Mouse (Mus musculus): Measurements from ENCODE around the gene Rbfox1. TPM values are rescaled to one million over a fixed set of nuclear protein-coding genes. Genes with fewer than 3 reads are reported as not detected.

Rbfox1 gene
- polyA plus RNA-seq, 1 experiment from 2014 or later, result 4.5 TPM

- no peaks in the 10 kb centered on the region for H3K9me3 ChIP-seq (replicated peaks; ENCODE audit: control insufficient read depth, low read length)
- 72% methylated on average over 4 of the region's 4 CpGs for whole genome bisulfite sequencing
- no peak overlapping the region for H3K4me2 ChIP-seq (ENCODE audit: low read depth, low read length)
- no peak overlapping the region for H3K9ac ChIP-seq (ENCODE audit: low read length)
- no peak overlapping the region for H3K27ac ChIP-seq (ENCODE audit: low read length)
- H3K36me3 ChIP-seq (ENCODE audit: control insufficient read depth, insufficient read depth, low read length), result no peaks in the 10 kb centered on the region
- no peak for ATAC-seq (ENCODE audit: insufficient read depth, low FRiP score)
- no peak overlapping the region for H3K4me3 ChIP-seq (replicated peaks; ENCODE audit: low read length)
- no peaks in the 10 kb centered on the region for H3K4me1 ChIP-seq (ENCODE audit: control insufficient read depth, insufficient read depth, low read length)
- H3K27me3 ChIP-seq (ENCODE audit: control insufficient read depth, insufficient read depth, low read length), result no peaks in the 10 kb centered on the region
Observed at GRCm38 (mm10) chr16:7457571-7457970, 1572.4 kb downstream of the Rbfox1 start.

Measured in stomach, embryonic 16.5 days (tissue).